Mouse (Mus musculus): ENCODE results near the gene Olfr1196. TPM values are rescaled to one million over a fixed set of nuclear protein-coding genes. Genes with fewer than 3 reads are reported as not detected.

Gene Olfr1196
- total and polyA plus RNA-seq, 3 experiments, result not detected

- Histone ChIP-seq H3K9me3 (replicated peaks; ENCODE audit: insufficient read depth, low read length) (no peaks in the 10 kb centered on the region), H3K27me3 (ENCODE audit: control insufficient read depth in 1 of 2, insufficient read depth in 2 of 2, low read length in 2 of 2) (no peaks in the 10 kb centered on the region), H3K9ac (ENCODE audit: control insufficient read depth, low read depth, low read length, poor library complexity, severe bottlenecking) (no peak overlapping the region), H3K4me3 (ENCODE audit: control insufficient read depth in 1 of 2, insufficient read depth in 1 of 2, low read depth in 2 of 2, low read length in 2 of 2) (no peak overlapping the region), H3K36me3 (ENCODE audit: control insufficient read depth in 1 of 2, insufficient read depth in 2 of 2, low read length in 2 of 2) (no peaks in the 10 kb centered on the region), H3K4me1 (ENCODE audit: control insufficient read depth in 1 of 2, insufficient read depth in 2 of 2, low read length in 2 of 2) (no peaks in the 10 kb centered on the region), H3K27ac (ENCODE audit: control insufficient read depth, low read depth, low read length) (no peak overlapping the region), H3K79me2 (ENCODE audit: control insufficient read depth, insufficient read depth, low read length, poor library complexity) (no peaks in the 10 kb centered on the region)
- TF ChIP-seq NELFE (IDR thresholded peaks at IDR 0.05; ENCODE audit: low read depth, low read length) (no peak), MAX (IDR thresholded peaks at IDR 0.05; ENCODE audit: low read length) (no peak), MAZ (IDR thresholded peaks at IDR 0.05; ENCODE audit: low read depth, low read length) (no peak), ZNF384 (IDR thresholded peaks at IDR 0.05; ENCODE audit: low read depth, low read length) (no peak), CTCF (IDR thresholded peaks at IDR 0.05 in 2 of 3, conservative IDR thresholded peaks at IDR 0.05 in 1 of 3; ENCODE audit: control insufficient read depth in 1 of 3, insufficient read depth in 1 of 3, low read depth in 2 of 3, low read length in 3 of 3, poor library complexity in 1 of 3, severe bottlenecking in 1 of 3) (no peak), USF2 (IDR thresholded peaks at IDR 0.05; ENCODE audit: borderline replicate concordance in 1 of 2, insufficient read depth in 1 of 2, low read depth in 1 of 2, low read length in 2 of 2) (no peak), EP300 (IDR thresholded peaks at IDR 0.05; ENCODE audit: low read depth in 1 of 2, low read length in 2 of 2) (no peak), ZMIZ1 (IDR thresholded peaks at IDR 0.05; ENCODE audit: low read depth, low read length) (no peak), KAT2A (conservative IDR thresholded peaks at IDR 0.05; ENCODE audit: low read depth, low read length) (no peak), USF1 (IDR thresholded peaks at IDR 0.05; ENCODE audit: low read depth, low read length) (no peak), RAD21 (IDR thresholded peaks at IDR 0.05; ENCODE audit: low read depth, low read length) (no peak), CHD2 (IDR thresholded peaks at IDR 0.05; ENCODE audit: low read length) (no peak), CHD1 (IDR thresholded peaks at IDR 0.05; ENCODE audit: low read depth, low read length) (no peak), MAFK (IDR thresholded peaks at IDR 0.05; ENCODE audit: borderline replicate concordance, low read depth, low read length) (no peak), NRF1 (IDR thresholded peaks at IDR 0.05; ENCODE audit: insufficient read depth, low read depth, low read length, poor library complexity, severe bottlenecking) (no peak), JUND (IDR thresholded peaks at IDR 0.05; ENCODE audit: low read depth, low read length) (no peak), POLR2AphosphoS5 (IDR thresholded peaks at IDR 0.05; ENCODE audit: borderline replicate concordance, low read depth, low read length) (no peak), ZKSCAN1 (IDR thresholded peaks at IDR 0.05; ENCODE audit: low read depth, low read length) (no peak), BHLHE40 (IDR thresholded peaks at IDR 0.05; ENCODE audit: borderline replicate concordance, low read depth, low read length) (no peak)
- DNase-seq (ENCODE audit: low read depth, low spot score), result no peak
Observed at GRCm38 (mm10) chr2:88743379-88743778, 39.0 kb upstream of the Olfr1196 start.

DNA sequence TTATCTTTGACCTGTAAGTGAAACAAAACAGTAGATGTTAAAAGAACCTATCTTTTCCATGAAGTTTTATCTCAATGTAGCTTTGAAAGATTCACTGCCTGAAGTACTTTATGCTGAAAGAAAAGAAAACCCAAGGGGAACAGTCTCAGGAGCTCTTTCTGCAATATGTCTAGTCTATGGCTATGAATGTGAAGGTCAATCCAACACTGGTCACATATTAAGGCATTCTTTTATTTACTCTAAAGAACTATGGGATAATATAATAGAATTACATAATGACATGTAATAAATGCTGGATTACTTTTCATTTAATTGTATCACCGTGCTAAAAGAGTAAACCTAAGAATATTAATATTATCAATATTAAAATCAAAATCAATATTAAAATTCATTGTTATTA is 27.9 kb upstream of the Olfr1196 start, which contains the start of gene Olfr1197:
TSS of gene Olfr1197 (minus strand) at position 101 of the 400 bp plus-strand sequence.
- H3K4me1 ChIP-seq (ENCODE audit: control insufficient read depth in 1 of 2, insufficient read depth in 2 of 2, low read length in 2 of 2), result no peaks in the 10 kb centered on the region
- no peak for TF ChIP-seq HCFC1 (IDR thresholded peaks at IDR 0.05; ENCODE audit: low read depth, low read length)
- no peak for TF ChIP-seq MYB (IDR thresholded peaks at IDR 0.05; ENCODE audit: low read depth, low read length)
- no peak for TF ChIP-seq MAZ (IDR thresholded peaks at IDR 0.05; ENCODE audit: low read depth, low read length)
- TF ChIP-seq CTCF (IDR thresholded peaks at IDR 0.05 in 2 of 3, conservative IDR thresholded peaks at IDR 0.05 in 1 of 3; ENCODE audit: control insufficient read depth in 1 of 3, insufficient read depth in 1 of 3, low read depth in 2 of 3, low read length in 3 of 3, poor library complexity in 1 of 3, severe bottlenecking in 1 of 3), result no peak
- TF ChIP-seq CHD1 (IDR thresholded peaks at IDR 0.05; ENCODE audit: low read depth, low read length), result no peak
- TF ChIP-seq RAD21 (IDR thresholded peaks at IDR 0.05; ENCODE audit: low read depth, low read length), result no peak
- TF ChIP-seq ZC3H11A (IDR thresholded peaks at IDR 0.05; ENCODE audit: low read depth, low read length), result no peak
- no peak for TF ChIP-seq RCOR1 (IDR thresholded peaks at IDR 0.05; ENCODE audit: low read depth, low read length)
- no peak for TF ChIP-seq ZNF384 (IDR thresholded peaks at IDR 0.05; ENCODE audit: low read depth, low read length)
- no peak for TF ChIP-seq NELFE (IDR thresholded peaks at IDR 0.05; ENCODE audit: low read depth, low read length)
- no peak for TF ChIP-seq UBTF (IDR thresholded peaks at IDR 0.05; ENCODE audit: borderline replicate concordance, insufficient read depth, low read depth, low read length)
- no peak for TF ChIP-seq TCF12 (IDR thresholded peaks at IDR 0.05; ENCODE audit: low read depth, low read length)
- no peak for TF ChIP-seq JUND (IDR thresholded peaks at IDR 0.05; ENCODE audit: low read depth, low read length)
- no peak for TF ChIP-seq TBP (IDR thresholded peaks at IDR 0.05; ENCODE audit: low read depth, low read length)
- H3K9ac ChIP-seq (ENCODE audit: control insufficient read depth, low read depth, low read length, poor library complexity, severe bottlenecking), result no peak within 1 kb of the TSS
- no peaks in the 10 kb centered on the region for H3K36me3 ChIP-seq (ENCODE audit: control insufficient read depth in 1 of 2, insufficient read depth in 2 of 2, low read length in 2 of 2)
- no peaks in the 10 kb centered on the region for H3K9me3 ChIP-seq (replicated peaks; ENCODE audit: insufficient read depth, low read length)
- no peak for DNase-seq (ENCODE audit: low read depth, low spot score)
- no peaks in the 10 kb centered on the region for H3K27me3 ChIP-seq (ENCODE audit: control insufficient read depth in 1 of 2, insufficient read depth in 2 of 2, low read length in 2 of 2)
- no peak within 1 kb of the TSS for H3K27ac ChIP-seq (ENCODE audit: control insufficient read depth, low read depth, low read length)
- no peaks in the 10 kb centered on the region for H3K79me2 ChIP-seq (ENCODE audit: control insufficient read depth, insufficient read depth, low read length, poor library complexity)
- no peak within 1 kb of the TSS for H3K4me3 ChIP-seq (ENCODE audit: control insufficient read depth in 1 of 2, insufficient read depth in 1 of 2, low read depth in 2 of 2, low read length in 2 of 2)

Data from MEL (cell line).